Mouse (Mus musculus) C2C12 (cell line): ENCODE results near the gene Nek7. TPM values are rescaled to one million over a fixed set of nuclear protein-coding genes. Genes with fewer than 3 reads are reported as not detected.

Experiments used
- H3K27me3 ChIP-seq: one replicate; pipeline ENCODE4 v1.6.1; 2011; ENCODE audit not compliant: control insufficient read depth, insufficient read depth, insufficient read length
- H3K36me3 ChIP-seq: one replicate; pipeline ENCODE4 v1.6.1; 2011; ENCODE audit not compliant: control insufficient read depth, insufficient read depth
- H3K4me3 ChIP-seq: one replicate; pipeline ENCODE4 v1.5.1; 2011; ENCODE audit warnings: mild to moderate bottlenecking, control low read depth; ENCODE audit not compliant: poor library complexity, insufficient read depth, severe bottlenecking
- H3K79me2 ChIP-seq: one replicate; pipeline ENCODE4 v1.6.1; 2011; ENCODE audit not compliant: control insufficient read depth, insufficient read depth
- H3K79me3 ChIP-seq: one replicate; pipeline ENCODE4 v1.6.1; 2011; ENCODE audit warnings: low read depth, control low read depth
- H3ac ChIP-seq: one replicate; pipeline ENCODE3; 2011; ENCODE audit warnings: low read depth; ENCODE audit not compliant: control insufficient read depth, insufficient read length
- CEBPB ChIP-seq: IDR thresholded peaks from one replicate; pipeline ENCODE4 v1.6.1; 2011; ENCODE audit warnings: low read depth, mild to moderate bottlenecking, control low read depth, moderate library complexity
- CTCF ChIP-seq: IDR thresholded peaks from one replicate; pipeline ENCODE4 v1.5.1; 2011; ENCODE audit not compliant: control insufficient read depth, insufficient read depth, insufficient read length
- FOSL1 ChIP-seq: IDR thresholded peaks from one replicate; pipeline ENCODE4 v1.8.0; 2011; ENCODE audit warnings: mild to moderate bottlenecking, low read length; ENCODE audit not compliant: poor library complexity, insufficient read depth, severe bottlenecking
- MAX ChIP-seq: IDR thresholded peaks from one replicate; pipeline ENCODE4 v1.6.1; 2011; ENCODE audit warnings: mild to moderate bottlenecking, control low read depth
- MYOD1 ChIP-seq: IDR thresholded peaks from one replicate; pipeline ENCODE4 v1.6.1; 2011; ENCODE audit warnings: low read depth; ENCODE audit not compliant: control insufficient read depth, insufficient read length
- MYOG ChIP-seq: IDR thresholded peaks from one replicate; pipeline ENCODE4 v1.6.1; 2011; ENCODE audit not compliant: control insufficient read depth, insufficient read length; ENCODE audit errors: extremely low read depth
- USF1 ChIP-seq: IDR thresholded peaks from one replicate; pipeline ENCODE4 v1.6.1; 2011; ENCODE audit warnings: low read depth, mild to moderate bottlenecking, control low read depth, moderate library complexity
- long read RNA-seq, 2 experiments: library from polyadenylated mRNA; unstranded; transcript quantifications; one replicate each; pipeline ENCODE4 v2.0.0; 2019 to 2020
- polyA plus RNA-seq: library from polyadenylated mRNA; unstranded; fragments of >200 nt; fragmentation: generic; extraction: Trizol; gene quantifications from one replicate; pipeline ENCODE4 v1.2.1, GENCODE M21; 2012; ENCODE audit warnings: missing spikeins

The Nek7 gene
- polyA plus RNA-seq: 12.0 TPM
- long read RNA-seq, experiment 1, full-length matches to known transcripts: 55 of 73 reads
- long read RNA-seq, experiment 1, partial matches to known transcripts: 3 of 73 reads
- long read RNA-seq, experiment 1, other reads (novel, unspliced or antisense): 15 of 73 reads
- long read RNA-seq, experiment 2, full-length matches to known transcripts: 436 of 473 reads
- long read RNA-seq, experiment 2, partial matches to known transcripts: 4 of 473 reads
- long read RNA-seq, experiment 2, other reads (novel, unspliced or antisense): 33 of 473 reads

- H3ac ChIP-seq: peak within 1 kb of the TSS; percentile 95
- H3K27me3 ChIP-seq: no peaks in the 10 kb centered on the region
- peaks cover 36% of the 10 kb centered on the region for H3K79me2 ChIP-seq
- H3K4me3 ChIP-seq: peak within 1 kb of the TSS; percentile 45
- H3K79me3 ChIP-seq: peaks cover 24% of the 10 kb centered on the region
- peaks cover 4% of the 10 kb centered on the region for H3K36me3 ChIP-seq
- TF ChIP-seq CTCF (no peak), USF1 (no peak), MAX (no peak), CEBPB (no peak), MYOG (no peak), MYOD1 (no peak), FOSL1 (no peak)
Observed at GRCm38 (mm10) chr1:138619996-138620461, at the start of gene Nek7. TSS of gene Nek7 (minus strand) at chr1:138620141.

GRCm38 (mm10) chr1:138662342-138662741 is 42.4 kb upstream of the Nek7 start:
- H3K27me3 ChIP-seq: no peaks in the 10 kb centered on the region
- no peaks in the 10 kb centered on the region for H3K79me2 ChIP-seq
- H3K36me3 ChIP-seq: no peaks in the 10 kb centered on the region
- TF ChIP-seq MYOD1: no peak
- TF ChIP-seq CEBPB: no peak
- no peak for TF ChIP-seq MYOG
- H3ac ChIP-seq: no peak overlapping the region
- H3K79me3 ChIP-seq: no peaks in the 10 kb centered on the region
- no peak overlapping the region for H3K4me3 ChIP-seq

GRCm38 (mm10) chr1:138654212-138654611 is 34.3 kb upstream of the Nek7 start:
- no peaks in the 10 kb centered on the region for H3K79me2 ChIP-seq
- no peaks in the 10 kb centered on the region for H3K79me3 ChIP-seq
- H3K4me3 ChIP-seq: no peak overlapping the region
- no peaks in the 10 kb centered on the region for H3K27me3 ChIP-seq
- TF ChIP-seq MYOD1 (no peak), FOSL1 (no peak), MYOG (no peak), CEBPB (no peak), MAX (no peak), USF1 (no peak), CTCF (no peak)
- H3ac ChIP-seq: no peak overlapping the region
- H3K36me3 ChIP-seq: no peaks in the 10 kb centered on the region

GRCm38 (mm10) chr1:138644991-138645390 is 25.1 kb upstream of the Nek7 start:
- TF ChIP-seq MYOG (no peak), FOSL1 (no peak), MYOD1 (no peak), CTCF (no peak), CEBPB (no peak), MAX (no peak), USF1 (no peak)
- Histone ChIP-seq H3K27me3 (no peaks in the 10 kb centered on the region), H3K36me3 (no peaks in the 10 kb centered on the region), H3ac (no peak overlapping the region), H3K79me3 (no peaks in the 10 kb centered on the region), H3K4me3 (no peak overlapping the region), H3K79me2 (no peaks in the 10 kb centered on the region)

- TF ChIP-seq MYOD1 (no peak), CEBPB (peak; percentile 7)
Observed at GRCm38 (mm10) chr1:138643306-138643830, 23.4 kb upstream of the Nek7 start.

GRCm38 (mm10) chr1:138640934-138641461 is 21.1 kb upstream of the Nek7 start:
- no peak overlapping the region for H3ac ChIP-seq

More at GRCm38 (mm10) chr1:138643306-138643830, 23.4 kb upstream of the Nek7 start:
- no peaks in the 10 kb centered on the region for H3K27me3 ChIP-seq
- no peak overlapping the region for H3ac ChIP-seq
- no peaks in the 10 kb centered on the region for H3K79me2 ChIP-seq
- no peaks in the 10 kb centered on the region for H3K79me3 ChIP-seq
- no peaks in the 10 kb centered on the region for H3K36me3 ChIP-seq
- H3K4me3 ChIP-seq: no peak overlapping the region

More at GRCm38 (mm10) chr1:138640934-138641461, 21.1 kb upstream of the Nek7 start:
- Histone ChIP-seq H3K79me2 (no peaks in the 10 kb centered on the region), H3K4me3 (no peak overlapping the region), H3K27me3 (no peaks in the 10 kb centered on the region), H3K36me3 (no peaks in the 10 kb centered on the region), H3K79me3 (no peaks in the 10 kb centered on the region)
- TF ChIP-seq CTCF (no peak), USF1 (no peak), FOSL1 (no peak), MYOD1 (no peak), MYOG (no peak), CEBPB (no peak), MAX (no peak)
